Mouse (Mus musculus) liver, embryonic 14.5 days (tissue): ENCODE data around the gene Cd28.

ENCODE experiments used
- CTCF ChIP-seq: IDR thresholded peaks from 2 replicates; pipeline ENCODE4 v1.5.1; 2016; ENCODE audit warnings: antibody characterized with exemption, low read depth, control low read depth
- EP300 ChIP-seq: IDR thresholded peaks from 2 replicates; pipeline ENCODE4 v1.6.1; 2016; ENCODE audit warnings: antibody characterized with exemption, low read depth

GRCm38 (mm10) chr1:60795677-60796205, 79.1 kb downstream of the Cd28 start:
- TF ChIP-seq EP300 (no peak), CTCF (no peak)
